Mouse (Mus musculus) heart, embryonic 10.5 days (tissue): ENCODE results near the gene Acaca. TPM values are rescaled to one million over a fixed set of nuclear protein-coding genes. Genes with fewer than 3 reads are reported as not detected.

Experiments
- DNase-seq: peaks from one replicate; pipeline ENCODE4 v3.0.0-alpha.2; 2017; ENCODE audit warnings: low spot score
- H3K27ac ChIP-seq: fragments of 300-500 bp; sonication (generic); 2 replicates; pipeline ENCODE4 v1.5.1; 2016; ENCODE audit warnings: mild to moderate bottlenecking
- H3K27me3 ChIP-seq: fragments of 300-500 bp; sonication (generic); 2 replicates; pipeline ENCODE4 v1.6.1; 2016; ENCODE audit warnings: mild to moderate bottlenecking; ENCODE audit not compliant: poor library complexity, insufficient read depth, severe bottlenecking
- H3K36me3 ChIP-seq: fragments of 300-500 bp; sonication (generic); 2 replicates; pipeline ENCODE4 v1.6.1; 2016; ENCODE audit warnings: mild to moderate bottlenecking, moderate library complexity
- H3K4me1 ChIP-seq: fragments of 300-500 bp; sonication (generic); 2 replicates; pipeline ENCODE4 v1.6.1; 2016; ENCODE audit warnings: mild to moderate bottlenecking
- H3K4me3 ChIP-seq: fragments of 300-500 bp; sonication (generic); 2 replicates; pipeline ENCODE4 v1.5.1; 2016; ENCODE audit warnings: mild to moderate bottlenecking, moderate library complexity
- H3K9me3 ChIP-seq: fragments of 300-500 bp; sonication (generic); 2 replicates; pipeline ENCODE4 v1.6.1; 2016; ENCODE audit warnings: mild to moderate bottlenecking, moderate library complexity
- WGBS: fragments of 180-500 bp; shearing (Covaris S2); methylation state at CpG from one replicate; pipeline ENCODE4 v1.1.7; 2016; 5-methylcytosine and 5-hydroxymethylcytosine counted together
- polyA plus RNA-seq: library from polyadenylated mRNA; unstranded; fragments of >200 nt; fragmentation: Nextera tagmentation; extraction: Ambion mirVana; gene quantifications from 2 replicates; pipeline ENCODE4 v1.2.1, GENCODE M21; 2016

The Acaca gene
- polyA plus RNA-seq, 1 experiment from 2014 or later, result 13.3 TPM

- no peak for DNase-seq
- H3K27ac ChIP-seq, result no peak overlapping the region
- H3K9me3 ChIP-seq, result no peaks in the 10 kb centered on the region
- H3K36me3 ChIP-seq, result peaks cover 87% of the 10 kb centered on the region
- no peaks in the 10 kb centered on the region for H3K4me1 ChIP-seq
- WGBS, result 85% methylated on average over 4 of the region's 4 CpGs
- no peak overlapping the region for H3K4me3 ChIP-seq
- H3K27me3 ChIP-seq, result no peaks in the 10 kb centered on the region
Observed at GRCm38 (mm10) chr11:84117431-84117830, 12.0 kb upstream of the Acaca start.

- Histone ChIP-seq H3K4me3 (no peak overlapping the region), H3K4me1 (no peaks in the 10 kb centered on the region), H3K9me3 (no peaks in the 10 kb centered on the region), H3K27ac (no peak overlapping the region), H3K36me3 (peaks cover 89% of the 10 kb centered on the region), H3K27me3 (no peaks in the 10 kb centered on the region)
- WGBS, result 83% methylated on average over 12 of the region's 12 CpGs
- no peak for DNase-seq
Observed at GRCm38 (mm10) chr11:84121051-84121956, 8.2 kb upstream of the Acaca start.

- Histone ChIP-seq H3K36me3 (peaks cover 36% of the 10 kb centered on the region), H3K4me1 (peaks cover 10% of the 10 kb centered on the region; the same call in 1 of the 2 replicates), H3K4me3 (no peak overlapping the region), H3K27me3 (no peaks in the 10 kb centered on the region), H3K27ac (no peak overlapping the region), H3K9me3 (no peaks in the 10 kb centered on the region)
- 85% methylated on average over 4 of the region's 4 CpGs for WGBS
- DNase-seq, result no peak
Observed at GRCm38 (mm10) chr11:84127977-84128376, 1.5 kb upstream of the Acaca start.

DNA sequence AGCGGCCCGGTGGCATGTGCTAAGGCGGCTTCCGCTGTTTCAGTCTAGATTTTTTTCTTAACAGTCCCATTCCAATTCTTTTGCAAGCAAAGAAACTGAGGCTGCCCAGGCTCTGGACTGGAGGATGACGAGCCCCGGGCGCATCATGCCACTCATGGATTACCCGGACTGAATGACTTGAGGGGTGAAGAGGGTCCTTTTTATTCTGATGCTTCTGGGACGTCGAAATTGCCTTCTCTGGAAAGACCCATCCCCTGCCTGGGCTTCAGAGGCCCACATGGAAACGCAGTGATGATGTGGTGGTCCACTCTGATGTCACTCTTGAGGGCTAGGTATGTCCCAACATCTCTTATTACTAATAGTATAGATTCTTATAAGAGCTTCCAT is 320 bp downstream of the Acaca start:
- no peaks in the 10 kb centered on the region for H3K27me3 ChIP-seq

DNA sequence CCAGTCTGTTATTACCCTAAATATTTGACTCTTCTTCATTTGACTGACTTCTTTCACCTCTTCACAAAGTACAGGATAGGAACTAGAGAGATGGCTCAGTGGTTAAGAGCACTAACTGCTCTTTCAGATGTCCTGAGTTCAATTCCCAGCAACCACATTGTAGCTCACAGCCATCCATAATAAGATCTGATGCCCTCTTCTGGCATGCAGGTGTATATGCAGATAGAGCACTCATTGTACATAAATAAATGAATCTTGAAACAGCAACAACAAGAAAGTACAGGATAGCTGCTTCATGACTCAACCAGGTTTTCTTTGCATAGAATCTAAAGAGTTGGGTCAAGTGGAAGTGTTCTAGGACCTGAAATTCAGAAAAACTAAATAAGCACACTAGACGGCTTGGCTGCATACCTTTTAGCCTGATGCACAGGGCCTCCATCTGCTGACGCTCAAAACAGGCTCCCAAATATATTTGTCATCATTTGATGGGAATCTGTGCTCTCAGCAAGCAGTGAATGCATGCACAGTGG is 4.9 kb downstream of the Acaca start:
- Histone ChIP-seq H3K36me3 (no peaks in the 10 kb centered on the region), H3K4me1 (peaks cover 12% of the 10 kb centered on the region), H3K9me3 (no peaks in the 10 kb centered on the region), H3K4me3 (no peak overlapping the region), H3K27ac (no peak overlapping the region), H3K27me3 (no peaks in the 10 kb centered on the region)
- 85% methylated on average over 2 of the region's 2 CpGs for WGBS
- DNase-seq, result no peak

More for the DNA sequence above, 320 bp downstream of the Acaca start:
- H3K9me3 ChIP-seq, result no peaks in the 10 kb centered on the region
- peaks cover 10% of the 10 kb centered on the region; the same call in 1 of the 2 replicates for H3K4me1 ChIP-seq
- peak overlapping the region; percentile 96 for H3K27ac ChIP-seq
- WGBS, result 7% methylated on average over 11 of the region's 11 CpGs
- H3K4me3 ChIP-seq, result peak overlapping the region; percentile 91
- DNase-seq, result no peak
- peaks cover 24% of the 10 kb centered on the region for H3K36me3 ChIP-seq

GRCm38 (mm10) chr11:84136453-84136852 is 7.0 kb downstream of the Acaca start:
- no peak overlapping the region for H3K4me3 ChIP-seq
- H3K27me3 ChIP-seq, result no peaks in the 10 kb centered on the region
- no peak for DNase-seq
- no peak overlapping the region for H3K27ac ChIP-seq
- peaks cover 5% of the 10 kb centered on the region; the same call in 1 of the 2 replicates for H3K4me1 ChIP-seq
- no peaks in the 10 kb centered on the region for H3K9me3 ChIP-seq
- 83% methylated on average over 3 of the region's 3 CpGs for WGBS
- no peaks in the 10 kb centered on the region for H3K36me3 ChIP-seq

DNA sequence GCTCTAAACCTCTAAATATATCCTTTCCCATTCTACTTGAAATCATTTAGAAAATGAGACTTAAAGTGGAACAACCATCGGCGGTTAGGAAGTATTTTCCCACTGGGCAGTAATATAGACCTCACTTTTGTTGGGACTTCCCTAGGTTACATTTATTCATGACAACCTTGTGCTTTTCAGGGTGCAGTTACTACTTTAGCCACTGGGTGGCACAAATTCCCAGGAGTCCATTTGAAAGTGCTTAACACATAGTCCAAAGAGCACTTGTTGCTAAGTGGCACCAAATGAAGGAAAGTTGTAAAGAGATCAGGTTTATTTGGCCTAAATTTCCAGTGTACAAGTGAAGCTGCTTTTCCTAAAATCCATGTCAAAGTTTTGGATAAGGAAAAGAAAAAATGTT is 12.3 kb downstream of the Acaca start:
- no peak for DNase-seq
- WGBS, result 39% methylated on average over 2 of the region's 2 CpGs
- Histone ChIP-seq H3K4me1 (peaks cover 5% of the 10 kb centered on the region; the same call in 1 of the 2 replicates), H3K27ac (no peak overlapping the region), H3K27me3 (0 out of 2 replicates have a peak, but pooled peaks cover 6% of the 10 kb centered on the region), H3K9me3 (no peaks in the 10 kb centered on the region), H3K36me3 (no peaks in the 10 kb centered on the region), H3K4me3 (no peak overlapping the region)

- Histone ChIP-seq H3K9me3 (no peaks in the 10 kb centered on the region), H3K36me3 (no peaks in the 10 kb centered on the region), H3K4me3 (no peak overlapping the region), H3K27me3 (0 out of 2 replicates have a peak, but pooled peaks cover 6% of the 10 kb centered on the region), H3K27ac (no peak overlapping the region), H3K4me1 (no peaks in the 10 kb centered on the region)
- WGBS, result 70% methylated on average over 10 of the region's 10 CpGs
- no peak for DNase-seq
Observed at GRCm38 (mm10) chr11:84145201-84145798, 15.8 kb downstream of the Acaca start.

DNA sequence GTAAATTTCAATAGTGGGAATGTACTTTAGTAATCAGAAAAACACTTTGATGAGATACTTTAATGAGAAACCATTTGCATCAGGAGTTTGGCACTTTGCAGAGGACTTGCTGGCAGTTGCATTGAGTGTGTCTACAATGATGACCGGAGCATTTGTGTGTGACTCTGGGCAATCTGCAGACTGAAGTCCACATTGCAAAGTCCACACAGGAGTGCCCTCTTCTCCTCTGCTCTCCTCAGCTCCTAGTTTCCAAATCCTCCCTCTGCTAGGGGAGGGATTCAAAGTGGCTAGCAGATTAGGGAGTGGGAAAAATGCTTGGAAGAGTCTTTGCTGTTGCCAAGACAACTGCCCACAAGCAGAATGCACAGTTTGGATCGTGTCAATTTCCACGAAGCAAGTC is 16.6 kb downstream of the Acaca start:
- DNase-seq, result no peak
- Histone ChIP-seq H3K27ac (no peak overlapping the region), H3K4me3 (no peak overlapping the region), H3K9me3 (no peaks in the 10 kb centered on the region), H3K4me1 (no peaks in the 10 kb centered on the region), H3K27me3 (0 out of 2 replicates have a peak, but pooled peaks cover 6% of the 10 kb centered on the region), H3K36me3 (no peaks in the 10 kb centered on the region)
- 71% methylated on average over 3 of the region's 3 CpGs for WGBS

DNA sequence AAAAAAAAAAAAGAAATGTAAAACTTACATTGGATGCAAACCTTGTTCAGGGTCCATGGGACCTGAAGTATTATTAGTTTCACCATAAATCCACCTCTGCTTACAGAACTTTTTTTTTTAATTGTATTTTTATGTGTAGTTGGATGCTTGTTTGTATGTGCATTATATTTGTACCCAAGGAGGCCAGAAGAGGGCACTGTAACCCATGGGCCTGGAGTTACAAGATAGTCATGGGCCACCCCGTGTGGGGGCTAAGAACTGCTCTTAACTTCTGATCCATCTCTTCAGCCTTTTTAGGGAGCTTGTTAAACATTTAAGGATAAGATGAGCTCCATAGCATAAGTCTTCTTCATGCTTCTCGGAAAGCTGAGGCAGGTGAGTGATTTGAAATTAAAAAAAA is 21.4 kb downstream of the Acaca start:
- WGBS, result 65% methylated on average over 2 of the region's 2 CpGs
- H3K9me3 ChIP-seq, result no peaks in the 10 kb centered on the region
- no peaks in the 10 kb centered on the region for H3K4me1 ChIP-seq
- peaks cover 17% of the 10 kb centered on the region; the same call in 1 of the 2 replicates for H3K27me3 ChIP-seq
- H3K4me3 ChIP-seq, result no peak overlapping the region
- no peak for DNase-seq
- no peaks in the 10 kb centered on the region for H3K36me3 ChIP-seq
- H3K27ac ChIP-seq, result no peak overlapping the region

GRCm38 (mm10) chr11:84156535-84157262 is 27.2 kb downstream of the Acaca start:
- no peak overlapping the region for H3K4me3 ChIP-seq
- no peak for DNase-seq
- no peak overlapping the region for H3K27ac ChIP-seq
- no peaks in the 10 kb centered on the region for H3K4me1 ChIP-seq
- H3K27me3 ChIP-seq, result peaks cover 13% of the 10 kb centered on the region; the same call in 1 of the 2 replicates
- WGBS, result 90% methylated on average over 4 of the region's 4 CpGs
- H3K9me3 ChIP-seq, result no peaks in the 10 kb centered on the region
- no peaks in the 10 kb centered on the region for H3K36me3 ChIP-seq

- Histone ChIP-seq H3K9me3 (no peaks in the 10 kb centered on the region), H3K27ac (no peak overlapping the region), H3K4me1 (no peaks in the 10 kb centered on the region), H3K36me3 (no peaks in the 10 kb centered on the region), H3K4me3 (no peak overlapping the region), H3K27me3 (no peaks in the 10 kb centered on the region)
- no peak for DNase-seq
- 79% methylated on average over 6 of the region's 6 CpGs for WGBS
Observed at GRCm38 (mm10) chr11:84164123-84164522, 34.7 kb downstream of the Acaca start.
